Mouse (Mus musculus) liver, embryonic 14.5 days (tissue): ENCODE data around the gene Ccdc88a.

Experiments used
- CTCF ChIP-seq: IDR thresholded peaks from 2 replicates; pipeline ENCODE4 v1.5.1; 2016; ENCODE audit warnings: antibody characterized with exemption, low read depth, control low read depth
- EP300 ChIP-seq: IDR thresholded peaks from 2 replicates; pipeline ENCODE4 v1.6.1; 2016; ENCODE audit warnings: antibody characterized with exemption, low read depth

DNA sequence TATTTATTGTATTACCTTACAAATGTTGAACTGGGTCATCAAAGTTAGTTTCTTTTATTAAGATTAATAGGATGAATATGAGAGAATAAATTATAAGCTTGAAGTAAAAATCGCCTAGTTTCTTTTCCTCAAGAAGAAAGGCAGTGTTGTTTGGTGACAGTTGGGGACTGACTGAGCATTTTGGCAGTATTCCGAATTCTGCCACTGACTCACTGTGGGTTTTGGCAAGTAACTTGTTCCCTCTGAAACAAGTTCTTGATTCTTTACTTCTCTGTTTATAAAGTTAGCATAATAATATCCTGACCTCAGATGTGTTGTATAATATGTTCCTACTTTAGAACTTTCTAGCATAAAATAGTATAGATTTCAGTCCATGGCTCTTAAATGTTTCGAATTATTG is 55.3 kb downstream of the Ccdc88a start:
- TF ChIP-seq EP300 (no peak), CTCF (no peak)
